Mouse (Mus musculus) neutrophil, adult 65 days (primary cell): Measurements from ENCODE around the gene Rpl3. TPM values are rescaled to one million over a fixed set of nuclear protein-coding genes. Genes with fewer than 3 reads are reported as not detected.

Source experiments
- total RNA-seq: library from RNA; stranded (reverse); gene quantifications from 2 replicates; pipeline ENCODE4 v1.2.4, GENCODE M21; 2023

Gene Rpl3
- total RNA-seq, result 281 and 303 TPM in 2 replicates

DNA sequence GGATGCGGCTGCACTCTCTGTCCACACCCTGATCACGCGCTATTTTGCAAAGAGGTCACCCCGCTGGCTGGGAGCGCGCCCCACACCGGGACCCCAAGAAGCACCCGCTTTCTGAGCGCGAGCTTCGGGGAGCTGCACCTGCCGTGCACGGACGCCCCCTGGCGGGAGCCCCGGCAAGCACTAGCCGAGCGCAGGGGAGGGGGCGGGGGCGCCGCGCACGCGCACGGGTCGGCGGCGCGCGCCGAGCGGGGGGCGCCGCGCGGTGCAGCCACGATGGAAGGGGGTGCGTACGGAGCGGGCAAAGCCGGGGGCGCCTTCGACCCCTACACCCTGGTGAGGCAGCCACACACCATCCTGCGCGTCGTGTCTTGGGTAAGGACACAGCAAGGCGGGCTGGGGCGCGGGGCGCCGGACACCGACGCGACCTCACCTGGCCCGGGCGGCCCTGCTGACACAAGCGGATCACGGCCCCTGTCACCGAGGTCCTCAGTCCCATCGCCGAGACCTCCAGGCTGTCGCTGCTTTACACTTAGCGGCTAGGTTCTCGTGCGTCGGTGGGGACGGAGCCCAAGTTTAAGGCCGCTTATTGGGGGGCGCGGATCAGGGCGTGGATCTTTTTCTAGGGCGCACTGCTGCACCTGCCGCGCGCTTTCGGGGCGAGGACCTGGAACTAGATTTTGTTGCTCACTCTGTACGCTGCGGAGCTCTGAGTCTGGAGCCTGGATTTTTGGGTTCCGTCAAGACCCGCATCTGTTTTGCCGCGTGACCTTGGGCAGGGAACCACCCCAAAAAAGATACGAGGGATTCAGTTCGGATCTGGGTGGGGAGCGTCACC lies at the start of gene Rpl3, which contains the start of gene Syngr1:
Gene Rpl3 (minus strand): TSS at position 748 of the 835 bp plus-strand sequence.
Gene Syngr1 (plus strand): TSS at position 214 of the 835 bp plus-strand sequence.

GRCm38 (mm10) chr15:80132993-80133586 lies 41.4 kb upstream of the Rpl3 start, which contains the start of gene Tab1:
TSS of gene Tab1 (plus strand) at chr15:80133127.

Other genes with a start within 250 kb of the Rpl3 start
- gene Apobec3, start 200.2 kb downstream of the Rpl3 start, total RNA-seq, result 41.0 and 57.2 TPM in 2 replicates
- 4.6 and 7.0 TPM in 2 replicates for gene Cbx7, start 120.7 kb downstream of the Rpl3 start, total RNA-seq
- 0.25 and 0.61 TPM in 2 replicates for gene Pdgfb, start 76.9 kb downstream of the Rpl3 start, total RNA-seq
- gene Syngr1, start 534 bp downstream of the Rpl3 start, total RNA-seq, result 2.9 and 5.6 TPM in 2 replicates
- 15.0 and 15.9 TPM in 2 replicates for gene Tab1, start 41.3 kb upstream of the Rpl3 start, total RNA-seq
- not detected in 2 replicates for gene Mgat3, start 81.9 kb upstream of the Rpl3 start, total RNA-seq
- 28.7 and 42.6 TPM in 2 replicates for gene Mief1, start 142.2 kb upstream of the Rpl3 start, total RNA-seq
- 16.3 TPM in 1 of 2 replicates, not detected in the other for gene AC140267.1, start 144.0 kb upstream of the Rpl3 start, total RNA-seq
- gene Atf4, start 163.3 kb upstream of the Rpl3 start, total RNA-seq, result 508 and 512 TPM in 2 replicates
- gene Rps19bp1, start 172.4 kb upstream of the Rpl3 start, total RNA-seq, result 12.9 and 15.0 TPM in 2 replicates
- gene Cacna1i, start 195.4 kb upstream of the Rpl3 start, total RNA-seq, result 0.03 and 0.05 TPM in 2 replicates